Mouse (Mus musculus) adrenal gland, adult (tissue): Measurements from ENCODE around the gene BC030500.
A peak's percentile ranks its signal among the peaks of the same experiment; 100 is the strongest.

Source experiments
- DNase-seq, 2 experiments: peaks; one replicate each; pipeline ENCODE4 v3.0.0; 2022 to 2023; ENCODE audit warnings: low spot score in 1 of 2; ENCODE audit not compliant: inconsistent age in 2 of 2

BC030500 gene

DNA sequence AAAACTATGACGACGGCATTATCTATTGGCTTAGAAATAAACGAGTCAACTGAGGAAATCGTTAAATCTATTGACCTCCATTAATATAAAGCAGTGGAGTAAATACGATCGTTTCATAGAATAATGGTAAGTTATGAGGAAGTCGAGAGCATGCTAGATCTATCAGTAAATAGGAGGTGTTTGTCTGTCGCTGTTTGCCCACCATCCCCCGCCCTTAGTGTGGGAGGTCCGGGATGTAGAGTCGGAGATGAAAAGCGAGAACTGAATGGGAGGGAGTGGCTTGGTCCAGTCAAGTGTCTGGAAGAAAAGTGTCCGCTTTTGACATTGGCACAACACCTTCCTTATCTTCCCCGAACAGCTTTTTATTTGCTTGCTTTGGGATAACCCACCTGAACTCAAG, at the start of gene BC030500:
BC030500 (plus strand) TSS at position 79 of the 400 bp plus-strand sequence.
- no peak for DNase-seq

DNA sequence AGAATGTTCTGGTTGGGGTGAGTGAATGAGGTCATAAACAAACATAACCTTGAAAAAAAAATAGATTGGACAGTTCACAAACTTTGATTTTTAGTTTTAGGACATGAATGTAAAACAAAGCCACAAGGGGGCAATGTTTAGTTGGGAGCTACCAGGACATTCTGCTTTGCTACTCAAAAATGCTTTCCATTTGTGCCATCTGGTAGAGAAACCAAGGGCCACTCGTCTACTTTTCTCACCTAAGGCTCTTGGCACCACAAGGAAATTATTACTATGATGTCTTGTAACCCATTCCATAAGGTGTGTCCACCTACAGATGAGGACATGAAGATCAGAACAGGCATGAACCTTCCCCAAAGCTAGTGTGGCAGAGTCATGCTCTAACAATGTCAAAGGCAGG, 25.1 kb upstream of the BC030500 start:
- peak in 1 of 2 experiments; percentile 38 for DNase-seq

DNA sequence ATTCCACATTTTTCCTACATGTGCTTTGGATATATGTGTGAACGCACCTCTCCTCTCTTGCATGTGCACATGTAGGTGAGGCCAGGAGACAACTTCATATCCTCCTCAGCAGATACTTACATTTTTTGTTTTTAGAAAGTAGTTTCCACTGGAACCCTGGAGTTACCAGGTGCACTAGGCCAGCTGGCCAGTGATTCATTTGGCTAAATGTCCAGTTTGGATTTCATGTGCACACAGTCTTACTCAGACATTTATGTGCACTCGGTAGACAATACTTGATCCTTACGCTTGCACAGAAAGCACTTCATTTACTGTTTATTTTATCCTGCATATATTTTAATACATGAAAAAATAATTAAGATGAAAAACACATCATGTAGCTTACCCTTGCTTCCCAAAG, 21.0 kb upstream of the BC030500 start:
- no peak for DNase-seq

DNA sequence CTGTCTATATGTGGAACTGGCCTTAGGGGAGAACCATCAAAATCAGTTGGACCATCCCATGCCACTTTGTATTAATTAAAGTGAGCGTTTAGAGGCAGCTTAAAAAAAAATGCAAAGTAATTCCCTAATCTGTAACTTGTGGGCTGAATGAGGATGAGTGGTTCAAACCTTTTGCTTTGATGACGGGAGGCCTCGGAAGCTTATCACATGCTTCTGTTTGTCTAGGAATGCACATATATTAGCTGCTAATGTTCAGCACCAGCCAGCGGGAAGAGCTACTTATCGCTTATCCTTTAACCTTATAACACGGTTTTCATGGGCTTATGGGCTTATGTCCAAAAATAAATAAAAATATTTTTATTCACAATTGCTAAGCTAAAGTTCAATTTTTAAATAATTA, 15.6 kb upstream of the BC030500 start:
- DNase-seq = no peak

DNA sequence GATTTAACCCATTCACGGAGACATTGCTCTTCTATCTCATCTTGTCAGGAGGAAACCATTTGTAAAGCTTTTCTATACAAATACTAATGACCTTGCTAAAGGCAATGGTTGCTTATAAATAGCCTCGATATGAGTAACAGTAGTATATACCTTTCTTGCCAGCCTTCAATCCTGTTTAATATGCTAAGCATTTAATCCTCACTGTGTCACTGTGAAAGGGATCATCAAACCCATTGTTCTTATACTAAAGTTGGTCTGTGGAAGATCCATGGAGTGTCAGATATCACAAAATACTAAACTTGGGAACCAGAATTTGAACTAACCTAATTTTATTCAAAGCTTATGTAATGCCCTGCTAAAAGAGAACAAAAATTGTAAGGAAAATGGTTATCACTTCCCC, 7.1 kb upstream of the BC030500 start:
- DNase-seq = no peak

DNA sequence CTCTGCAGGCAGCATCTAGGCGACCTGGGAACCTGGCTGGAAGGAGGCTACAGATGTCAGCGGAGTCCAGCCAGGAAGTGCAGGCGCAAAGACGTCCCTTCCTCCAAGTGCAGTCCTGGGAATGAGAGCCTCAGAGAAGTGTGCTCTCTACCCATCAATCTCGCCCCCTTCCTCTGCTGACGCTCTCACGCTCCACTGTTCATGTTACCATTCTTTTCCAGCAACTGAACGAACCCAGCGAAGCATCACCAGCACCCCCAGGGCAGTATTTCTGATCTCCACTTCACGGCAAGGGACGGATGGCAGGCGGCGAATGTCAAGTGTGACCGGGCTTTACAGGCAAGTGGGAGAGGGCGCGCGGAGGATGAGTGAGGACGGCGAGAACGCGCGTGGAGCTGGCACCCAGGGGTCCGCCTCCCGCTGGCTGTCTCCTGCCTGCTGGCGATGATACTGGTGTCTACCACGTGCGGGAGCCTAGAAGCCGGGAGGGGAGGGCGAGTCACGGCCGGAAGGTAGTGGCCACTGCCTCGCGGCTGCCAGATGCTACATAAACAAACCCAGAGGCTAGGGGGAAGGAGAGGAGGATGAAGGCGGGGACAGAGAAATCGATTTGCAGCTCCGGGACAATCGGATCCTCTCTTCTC, 763 bp downstream of the BC030500 start, which contains the start of gene Galntl6:
Galntl6 (minus strand) TSS at position 445 of the 644 bp plus-strand sequence.
- peak in 1 of 2 experiments; percentile 22 for DNase-seq

DNA sequence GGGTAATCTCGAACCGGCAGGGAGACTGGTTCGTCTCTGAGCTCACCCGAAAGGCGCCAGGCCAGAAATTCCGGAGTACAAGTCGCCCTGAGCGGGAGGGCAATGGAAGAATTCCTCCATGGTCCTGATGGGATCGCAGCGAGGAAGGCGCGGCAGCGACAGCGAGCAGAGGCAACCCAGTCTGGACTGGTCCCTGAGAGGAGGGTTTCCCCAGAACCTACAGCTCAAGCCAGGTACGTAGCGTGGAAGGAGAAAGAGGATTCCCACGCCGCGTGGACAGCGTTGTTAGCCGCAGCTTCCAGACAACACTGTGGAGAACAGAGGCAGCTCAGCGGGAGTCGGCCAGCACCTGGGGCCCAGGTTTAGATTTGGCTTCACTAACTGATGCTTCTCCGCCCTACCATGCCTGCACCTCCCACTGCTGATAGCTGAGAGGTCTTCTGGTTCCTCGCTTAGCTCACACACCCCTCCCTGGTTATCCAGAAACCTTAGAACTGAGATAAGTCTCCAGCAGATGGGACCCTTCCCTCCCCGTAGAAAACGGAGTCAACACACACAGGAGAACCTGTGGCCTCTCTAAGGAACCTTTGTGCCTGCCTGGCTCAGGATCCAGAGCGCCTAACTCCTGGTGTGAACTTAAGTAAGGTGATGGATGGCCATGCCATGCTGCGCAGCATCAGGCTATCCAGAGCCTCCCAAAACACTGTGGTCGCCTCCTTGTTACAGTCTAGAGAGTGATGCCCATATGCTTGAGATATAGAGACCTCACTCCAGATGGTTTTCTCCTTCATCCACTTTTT, 1.5 kb downstream of the BC030500 start:
- peak in 1 of 2 experiments; percentile 17 for DNase-seq

DNA sequence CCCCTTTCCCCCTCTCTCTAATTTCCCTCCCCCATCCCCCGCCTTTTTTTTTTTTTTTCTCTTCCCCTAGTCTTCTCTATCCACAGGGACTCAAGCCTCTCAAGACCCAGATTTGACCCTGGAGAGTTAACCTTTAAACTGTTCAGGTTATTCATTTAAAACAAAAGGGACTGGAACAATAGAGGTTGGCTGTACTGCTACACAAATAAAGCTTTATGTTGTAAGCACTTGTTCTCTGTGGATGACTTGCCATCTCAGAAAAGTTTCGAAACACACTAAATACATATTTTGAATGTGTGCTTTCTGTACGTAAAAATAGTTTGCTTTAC, 2.0 kb downstream of the BC030500 start:
- DNase-seq = no peak

DNA sequence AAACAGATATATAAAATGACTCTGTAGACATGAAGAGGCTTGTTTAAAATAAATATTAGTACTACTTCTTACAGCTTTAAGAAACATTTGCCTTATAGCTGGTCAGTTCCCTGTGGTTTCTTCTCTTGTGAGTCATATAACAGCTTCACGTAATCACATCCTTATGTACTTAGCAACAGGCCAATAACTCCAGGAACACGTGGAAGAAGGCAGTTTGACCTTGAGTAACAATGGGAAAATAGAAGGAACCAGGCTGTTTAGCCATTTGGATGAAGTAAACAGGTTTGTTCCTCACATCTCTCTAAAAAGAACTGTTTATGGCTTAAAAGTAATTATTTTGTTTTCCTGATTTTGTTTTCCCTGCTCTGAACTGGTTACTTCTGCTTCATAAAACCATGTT, 3.6 kb downstream of the BC030500 start:
- DNase-seq = no peak

DNA sequence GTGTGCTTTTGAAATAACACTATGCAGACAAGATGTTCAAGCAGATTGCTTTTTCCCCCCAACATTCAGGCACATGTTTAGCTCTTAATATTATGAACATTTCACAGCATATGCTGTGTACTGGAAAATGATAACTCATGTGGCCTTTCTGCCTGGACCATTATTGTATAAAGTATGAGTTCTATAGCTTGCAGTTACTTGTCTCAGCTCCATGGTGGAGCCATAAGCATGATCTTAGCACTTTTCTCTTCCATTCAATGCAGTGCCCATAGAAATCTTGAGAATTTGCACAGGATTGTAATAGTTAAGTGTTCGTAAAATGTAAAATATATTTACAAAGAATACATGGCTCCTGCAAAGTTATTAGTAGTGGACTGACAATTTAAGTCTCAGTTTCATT, 19.5 kb downstream of the BC030500 start:
- no peak for DNase-seq

DNA sequence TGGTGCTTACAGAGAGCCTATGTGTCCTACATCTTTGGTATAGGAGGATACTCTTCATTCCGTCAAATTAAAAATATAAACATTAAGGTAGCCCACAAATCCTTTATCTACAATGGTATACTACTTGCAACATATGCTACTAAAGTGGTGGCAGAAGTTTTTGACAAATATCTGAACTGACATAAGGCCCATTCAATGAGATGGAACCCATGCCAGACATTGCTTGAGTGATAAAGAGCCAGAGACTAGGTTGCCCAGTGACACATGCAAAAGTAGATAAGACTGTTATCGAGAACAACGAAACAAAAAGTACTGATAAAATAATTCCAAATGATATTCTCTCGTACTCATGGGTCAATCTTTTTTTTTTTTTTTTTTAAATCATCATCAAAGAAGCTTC, 32.2 kb downstream of the BC030500 start:
- no peak for DNase-seq

DNA sequence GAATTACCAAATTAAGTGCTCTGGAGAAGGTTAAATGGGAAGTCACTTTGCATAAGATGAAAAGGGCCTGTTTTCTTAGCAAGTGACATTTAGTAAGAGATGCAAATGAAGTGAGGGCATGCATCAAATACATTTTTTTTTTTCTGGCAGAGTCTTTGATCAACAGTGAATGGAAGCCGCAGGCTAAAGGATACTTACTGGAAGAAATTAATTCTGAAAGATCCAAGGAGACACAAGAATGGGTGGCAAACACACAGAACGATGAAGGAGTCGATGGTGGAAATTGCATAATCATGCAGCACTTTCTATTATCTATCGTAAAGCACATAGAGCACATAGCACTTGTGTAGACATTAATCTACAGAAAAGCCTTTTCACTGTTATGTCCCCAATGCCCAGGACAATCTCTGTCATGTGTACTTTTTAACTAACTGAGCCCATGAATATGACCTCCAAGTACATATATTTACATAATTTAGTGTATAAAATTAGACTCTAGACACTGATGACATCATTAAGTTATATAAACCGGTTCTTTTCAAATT, 45.7 kb downstream of the BC030500 start:
- DNase-seq = no peak
